Comparison of ENCODE assay signal across 10 mouse cellular contexts in genomic region chr2:32155614-32156013, GRCm38 (mm10). TPM values are rescaled to one million over a fixed set of nuclear protein-coding genes. Genes with fewer than 3 reads are reported as not detected.
DNase-seq lines count a peak whose midpoint lies in the region; ATAC-seq and TF ChIP-seq lines count a peak whose summit lies in the region.
"Had no signal": no experiment of that assay in that cellular context is flagged by ENCODE, and none has a peak within 500 bp of the region (broad histone marks: within the 10 kb centered on the region; RNA-seq: fewer than 3 reads in every experiment).

No protein-coding gene starts in this region.

- H3K9me3 ChIP-seq in forebrain, embryonic 13.5 days (replicated peaks) = no peaks in the 10 kb centered on the region
- no peaks in the 10 kb centered on the region for H3K9me3 ChIP-seq in forebrain, embryonic 16.5 days (ENCODE audit: control insufficient read depth, low read length)
- H3K9me3 ChIP-seq in megakaryocyte, embryonic 14.5 days = no peaks in the 10 kb centered on the region
- no peaks in the 10 kb centered on the region for H3K9me3 ChIP-seq in liver, embryonic 12.5 days (replicated peaks)
- H3K9me3 ChIP-seq in stomach, embryonic 16.5 days (replicated peaks; ENCODE audit: control insufficient read depth, low read length) = no peaks in the 10 kb centered on the region
- H3K9me3 ChIP-seq: stomach, embryonic 15.5 days had no signal

- H3K4me1 ChIP-seq in forebrain, embryonic 13.5 days = peaks cover 85% of the 10 kb centered on the region
- peaks cover 73% of the 10 kb centered on the region for H3K4me1 ChIP-seq in forebrain, embryonic 16.5 days (replicated peaks; ENCODE audit: control insufficient read depth, insufficient read depth, low read length)
- peaks cover 88% of the 10 kb centered on the region for H3K4me1 ChIP-seq in megakaryocyte, embryonic 14.5 days
- peaks cover 90% of the 10 kb centered on the region for H3K4me1 ChIP-seq in liver, embryonic 12.5 days
- peaks cover 80% of the 10 kb centered on the region for H3K4me1 ChIP-seq in stomach, embryonic 16.5 days (ENCODE audit: control insufficient read depth, insufficient read depth, low read length)

- no peak overlapping the region for H3K4me3 ChIP-seq in forebrain, embryonic 13.5 days
- no peak overlapping the region for H3K4me3 ChIP-seq in forebrain, embryonic 16.5 days (replicated peaks; ENCODE audit: low read length)
- H3K4me3 ChIP-seq in megakaryocyte, embryonic 14.5 days (replicated peaks) = peak overlapping the region; percentile 97
- H3K4me3 ChIP-seq in liver, embryonic 12.5 days = no peak overlapping the region
- no peak overlapping the region for H3K4me3 ChIP-seq in stomach, embryonic 16.5 days (replicated peaks; ENCODE audit: low read length)
- no peak overlapping the region for H3K4me3 ChIP-seq in left cerebral cortex, adult 2 months
- H3K4me3 ChIP-seq: stomach, embryonic 15.5 days had no signal

- peaks cover 13% of the 10 kb centered on the region for H3K36me3 ChIP-seq in forebrain, embryonic 13.5 days (ENCODE audit: poor library complexity, severe bottlenecking)
- no peaks in the 10 kb centered on the region for H3K36me3 ChIP-seq in forebrain, embryonic 16.5 days (ENCODE audit: control insufficient read depth, insufficient read depth)
- peaks cover 42% of the 10 kb centered on the region for H3K36me3 ChIP-seq in megakaryocyte, embryonic 14.5 days (replicated peaks; ENCODE audit: low read length)
- peaks cover 20% of the 10 kb centered on the region for H3K36me3 ChIP-seq in liver, embryonic 12.5 days
- no peaks in the 10 kb centered on the region for H3K36me3 ChIP-seq in stomach, embryonic 16.5 days (ENCODE audit: control insufficient read depth, insufficient read depth, low read length)

- no peaks in the 10 kb centered on the region for H3K27me3 ChIP-seq in forebrain, embryonic 13.5 days
- H3K27me3 ChIP-seq in forebrain, embryonic 16.5 days (replicated peaks; ENCODE audit: control insufficient read depth, insufficient read depth, low read length) = no peaks in the 10 kb centered on the region
- H3K27me3 ChIP-seq in megakaryocyte, embryonic 14.5 days (replicated peaks) = no peaks in the 10 kb centered on the region
- no peaks in the 10 kb centered on the region for H3K27me3 ChIP-seq in liver, embryonic 12.5 days (replicated peaks)
- no peaks in the 10 kb centered on the region for H3K27me3 ChIP-seq in stomach, embryonic 16.5 days (ENCODE audit: control insufficient read depth, insufficient read depth, low read length)
- H3K27me3 ChIP-seq: stomach, embryonic 15.5 days had no signal

- 0 out of 2 replicates have a peak overlapping the region, but pooled peaks have one; percentile 9 for H3K9ac ChIP-seq in forebrain, embryonic 13.5 days
- H3K9ac ChIP-seq in forebrain, embryonic 16.5 days (replicated peaks; ENCODE audit: low read depth, low read length) = no peak overlapping the region
- peak overlapping the region; percentile 98; the same call in 1 of the 2 replicates for H3K9ac ChIP-seq in liver, embryonic 12.5 days
- H3K9ac ChIP-seq in stomach, embryonic 16.5 days (ENCODE audit: low read length) = 0 out of 2 replicates have a peak overlapping the region, but pooled peaks have one; percentile 35
- H3K9ac ChIP-seq: stomach, embryonic 15.5 days had no signal

- intact Hi-C loops in left cerebral cortex, adult 2 months (cut with DNase I) = no loop called here

- H3K27ac ChIP-seq in forebrain, embryonic 13.5 days = peak overlapping the region; percentile 63
- H3K27ac ChIP-seq in forebrain, embryonic 16.5 days (ENCODE audit: low read length) = no peak overlapping the region
- H3K27ac ChIP-seq in liver, embryonic 12.5 days = peak overlapping the region; percentile 97; the same call in 1 of the 2 replicates
- peak overlapping the region; percentile 99; the same call in 1 of the 2 replicates for H3K27ac ChIP-seq in stomach, embryonic 16.5 days (ENCODE audit: low read length)
- no peak overlapping the region; the same call in 1 of the 2 replicates for H3K27ac ChIP-seq in left cerebral cortex, adult 2 months

- ATAC-seq in forebrain, embryonic 13.5 days = no peak
- no peak for ATAC-seq in forebrain, embryonic 16.5 days
- no peak for ATAC-seq in megakaryocyte, adult 5-6 weeks (ENCODE audit: poor library complexity, severe bottlenecking)
- ATAC-seq in liver, embryonic 12.5 days = no peak
- ATAC-seq in stomach, embryonic 16.5 days (ENCODE audit: insufficient read depth, low FRiP score) = no peak

- DNase-seq in left cerebral cortex, adult 2 months (ENCODE audit: extremely low spot score in 1 of 2, low spot score in 2 of 2) = no peak
- DNase-seq in right cerebral cortex, postnatal 10 days (ENCODE audit: low spot score in 2 of 2) = no peak
- DNase-seq: adrenal gland, postnatal 14 days had no signal

- no peak for TF ChIP-seq CTCF in left cerebral cortex, adult 2 months (IDR thresholded peaks at IDR 0.05)

- H3K4me2 ChIP-seq in forebrain, embryonic 13.5 days = peak overlapping the region; percentile 97
- no peak overlapping the region for H3K4me2 ChIP-seq in forebrain, embryonic 16.5 days (ENCODE audit: low read length)
- peak overlapping the region; percentile 86 for H3K4me2 ChIP-seq in liver, embryonic 12.5 days
- H3K4me2 ChIP-seq in stomach, embryonic 16.5 days (ENCODE audit: low read depth, low read length) = peak overlapping the region; percentile 92

- WGBS in forebrain, embryonic 13.5 days = 75% methylated on average over 6 of the region's 6 CpGs
- 64% methylated on average over 6 of the region's 6 CpGs for WGBS in forebrain, embryonic 16.5 days
- WGBS in liver, embryonic 12.5 days (ENCODE audit: insufficient replicate concordance) = 61% methylated on average over 6 of the region's 6 CpGs
- WGBS in stomach, embryonic 16.5 days = 54% methylated on average over 6 of the region's 6 CpGs

RNA-seq across cellular contexts. Expression of gene Prrc2b, which starts 4.7 kb away (rescaled TPM):
- polyA plus RNA-seq in forebrain, embryonic 13.5 days (2015; fragmentation: Nextera tagmentation; extraction: Ambion mirVana) = 53.0 and 57.4 TPM in 2 replicates
- polyA plus RNA-seq in forebrain, embryonic 16.5 days (2015; fragmentation: Nextera tagmentation; extraction: Ambion mirVana) = 75.5 and 84.7 TPM in 2 replicates
- polyA plus RNA-seq in megakaryocyte, embryonic 14.5 days (2012; ENCODE audit: insufficient read depth, low replicate concordance) = 20.7 and 115 TPM in 2 replicates
- total RNA-seq in megakaryocyte, adult 5-6 weeks (2015) = 26.9 and 27.2 TPM in 2 replicates
- total RNA-seq in megakaryocyte, adult 5-6 weeks (2017) = 11.5 and 13.9 TPM in 2 replicates
- 20.8 and 23.6 TPM in 2 replicates for polyA plus RNA-seq in liver, embryonic 12.5 days (2016; fragmentation: Nextera tagmentation; extraction: Ambion mirVana)
- 22.7 and 27.3 TPM in 2 replicates for polyA plus RNA-seq in stomach, embryonic 16.5 days (2015; fragmentation: Nextera tagmentation; extraction: Ambion mirVana)
- total RNA-seq in left cerebral cortex, adult 2 months (2021) = 100 to 1,000 TPM; 268 to 280 TPM

Comparison
In these comparisons a context has a peak if more than half of its experiments do, and no peak if none do; other contexts are left out.
1. H3K27ac ChIP-seq: peak in forebrain, embryonic 13.5 days (single experiment), liver, embryonic 12.5 days (single experiment) and stomach, embryonic 16.5 days (single experiment); none in forebrain, embryonic 16.5 days (single experiment) and left cerebral cortex, adult 2 months (single experiment).